Mouse (Mus musculus): Measurements from ENCODE around the gene Ptn. TPM values are rescaled to one million over a fixed set of nuclear protein-coding genes. Genes with fewer than 3 reads are reported as not detected.

Ptn gene
- polyA plus RNA-seq, 1 experiment from 2014 or later, result 540 TPM

DNA sequence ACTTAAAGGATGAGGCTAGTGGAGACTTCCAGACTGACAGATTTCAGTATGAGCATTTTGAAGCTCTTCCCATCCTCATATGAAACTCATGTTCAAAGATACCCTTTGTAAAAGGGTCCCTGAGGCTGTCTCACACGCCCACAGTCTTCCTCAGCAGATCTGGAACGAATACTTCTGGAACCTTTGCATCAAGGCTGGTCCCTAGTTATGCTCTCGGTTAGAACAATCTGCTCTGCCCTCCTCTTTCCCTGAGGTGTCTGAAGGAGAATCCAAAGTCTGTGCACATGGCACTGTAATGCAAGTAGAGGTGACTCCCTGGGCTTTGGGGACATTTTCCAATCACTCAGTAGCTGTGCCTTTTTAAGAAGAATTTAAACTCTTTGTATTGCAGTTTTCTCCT, 25.3 kb upstream of the Ptn start:
- WGBS, result 72% methylated on average over 3 of the region's 3 CpGs
- Histone ChIP-seq H3K4me1 (peaks cover 3% of the 10 kb centered on the region; the same call in 1 of the 2 replicates), H3K9me3 (no peaks in the 10 kb centered on the region), H3K36me3 (no peaks in the 10 kb centered on the region), H3K27me3 (no peaks in the 10 kb centered on the region), H3K27ac (replicated peaks) (peak overlapping the region; percentile 38), H3K4me2 (replicated peaks) (no peak overlapping the region), H3K4me3 (no peak overlapping the region), H3K9ac (replicated peaks) (no peak overlapping the region)
- peak; percentile 41; the same call in 1 of the 2 replicates for ATAC-seq (replicated peaks)

DNA sequence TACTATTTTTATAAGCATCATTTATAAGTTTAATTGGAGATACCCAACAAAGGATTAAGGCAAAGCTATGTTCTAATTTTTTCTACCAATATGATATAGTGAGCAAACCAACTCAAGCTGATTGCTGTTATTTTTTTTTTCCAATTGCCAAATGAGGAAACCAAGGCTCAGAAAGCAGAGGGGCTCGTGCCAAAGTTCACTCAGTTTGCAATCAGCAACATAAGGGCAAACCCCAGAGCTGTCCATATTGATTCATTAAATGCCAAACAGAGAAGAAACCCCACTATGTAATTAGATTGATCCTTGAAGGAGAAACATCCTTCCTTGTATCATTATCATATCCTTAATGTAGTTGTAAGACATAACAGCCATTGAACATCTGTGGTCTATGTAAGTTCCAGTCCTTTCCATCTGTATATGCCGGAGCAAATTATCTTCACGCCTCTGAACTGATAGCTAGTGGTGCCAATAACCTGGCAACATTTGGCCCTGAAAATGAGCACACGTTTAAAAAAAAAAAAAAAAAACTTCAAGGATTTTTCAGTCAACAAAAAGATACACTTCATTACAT, 24.8 kb upstream of the Ptn start:
- WGBS, result 60% methylated on average over 4 of the region's 4 CpGs
- ATAC-seq (replicated peaks), result peak; percentile 77
- no peak overlapping the region for H3K9ac ChIP-seq (replicated peaks)
- H3K4me2 ChIP-seq (replicated peaks), result no peak overlapping the region
- H3K27me3 ChIP-seq, result no peaks in the 10 kb centered on the region
- H3K36me3 ChIP-seq, result no peaks in the 10 kb centered on the region
- no peaks in the 10 kb centered on the region for H3K9me3 ChIP-seq
- H3K4me1 ChIP-seq, result peaks cover 3% of the 10 kb centered on the region; the same call in 1 of the 2 replicates
- H3K4me3 ChIP-seq, result no peak overlapping the region
- no peak overlapping the region for H3K27ac ChIP-seq (replicated peaks)

DNA sequence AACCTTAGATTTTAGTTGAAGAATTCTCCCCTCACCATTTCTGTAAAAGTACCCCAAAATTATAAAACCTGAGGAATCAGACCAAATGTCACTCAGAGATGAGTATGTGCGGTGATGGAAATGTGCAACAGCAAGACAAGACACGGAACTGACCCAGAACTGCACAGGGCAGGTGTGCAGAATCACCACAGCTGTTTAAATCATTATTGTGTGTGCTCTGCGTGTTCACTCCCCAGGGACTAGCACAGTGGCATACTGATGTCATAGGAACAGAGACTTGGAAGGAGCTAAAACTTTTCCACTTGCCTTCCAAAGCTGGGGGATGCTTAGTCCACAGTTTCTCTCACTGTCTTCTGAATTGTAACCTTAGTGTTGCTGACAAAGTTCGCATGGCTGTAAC, 22.7 kb upstream of the Ptn start:
- no peak for ATAC-seq (replicated peaks)
- Histone ChIP-seq H3K36me3 (no peaks in the 10 kb centered on the region), H3K4me2 (replicated peaks) (no peak overlapping the region), H3K4me1 (peaks cover 3% of the 10 kb centered on the region; the same call in 1 of the 2 replicates), H3K9ac (replicated peaks) (no peak overlapping the region), H3K9me3 (no peaks in the 10 kb centered on the region), H3K4me3 (no peak overlapping the region), H3K27me3 (no peaks in the 10 kb centered on the region), H3K27ac (replicated peaks) (no peak overlapping the region)
- WGBS, result 87% methylated on average over 4 of the region's 4 CpGs

DNA sequence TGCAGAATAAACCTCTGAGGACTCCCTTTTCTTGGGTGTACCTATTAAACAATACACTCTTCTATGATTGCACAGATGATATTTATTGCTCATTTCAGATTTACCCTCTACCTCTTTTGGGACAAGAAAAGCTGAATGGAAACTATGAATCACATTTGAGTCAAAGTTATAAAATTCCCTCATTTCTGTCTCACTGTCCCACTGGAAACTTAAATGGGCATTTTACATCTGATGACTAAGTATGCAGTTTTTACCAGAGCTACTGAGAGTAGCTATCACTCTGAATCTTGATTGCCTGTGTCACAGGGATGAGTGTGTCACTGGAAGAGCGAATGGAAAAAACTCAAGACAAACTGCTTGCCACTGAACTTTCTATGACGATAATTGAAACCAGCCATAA, 22.2 kb upstream of the Ptn start:
- no peak overlapping the region for H3K9ac ChIP-seq (replicated peaks)
- no peaks in the 10 kb centered on the region for H3K27me3 ChIP-seq
- WGBS, result 90% methylated on average over 2 of the region's 2 CpGs
- no peak overlapping the region for H3K4me3 ChIP-seq
- H3K36me3 ChIP-seq, result no peaks in the 10 kb centered on the region
- peaks cover 3% of the 10 kb centered on the region; the same call in 1 of the 2 replicates for H3K4me1 ChIP-seq
- H3K4me2 ChIP-seq (replicated peaks), result no peak overlapping the region
- no peak overlapping the region for H3K27ac ChIP-seq (replicated peaks)
- no peaks in the 10 kb centered on the region for H3K9me3 ChIP-seq
- no peak for ATAC-seq (replicated peaks)

DNA sequence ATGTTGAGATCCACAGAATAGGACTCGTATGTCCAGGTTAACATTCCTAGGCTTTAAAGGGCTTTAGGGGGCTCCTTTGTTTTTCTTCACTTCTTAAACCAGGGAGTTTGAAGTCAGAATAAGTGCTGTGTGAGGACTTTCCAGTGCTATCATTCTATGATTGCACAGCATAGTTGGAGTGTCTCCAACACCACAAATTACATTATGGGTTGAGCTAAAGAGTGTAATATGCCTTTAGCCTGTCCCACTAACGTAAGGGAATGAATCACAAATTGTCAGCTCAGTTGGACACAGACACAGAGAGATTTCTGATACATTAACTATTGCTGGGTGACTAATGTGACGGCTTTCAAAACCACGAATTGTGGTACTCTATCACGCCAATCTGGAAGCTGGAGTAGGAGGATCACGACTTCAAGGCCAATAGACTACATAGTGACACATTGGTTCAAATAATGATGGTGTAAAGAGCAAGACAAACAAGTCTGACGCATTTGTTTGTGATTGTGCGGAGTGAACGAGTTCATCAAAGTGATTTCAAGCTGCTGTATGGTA, 20.4 kb upstream of the Ptn start:
- no peaks in the 10 kb centered on the region for H3K36me3 ChIP-seq
- H3K4me3 ChIP-seq, result no peak overlapping the region
- H3K9ac ChIP-seq (replicated peaks), result no peak overlapping the region
- H3K9me3 ChIP-seq, result no peaks in the 10 kb centered on the region
- H3K4me2 ChIP-seq (replicated peaks), result no peak overlapping the region
- no peaks in the 10 kb centered on the region for H3K27me3 ChIP-seq
- no peak for ATAC-seq (replicated peaks)
- 79% methylated on average over 9 of the region's 9 CpGs for WGBS
- no peaks in the 10 kb centered on the region for H3K4me1 ChIP-seq
- H3K27ac ChIP-seq (replicated peaks), result no peak overlapping the region

DNA sequence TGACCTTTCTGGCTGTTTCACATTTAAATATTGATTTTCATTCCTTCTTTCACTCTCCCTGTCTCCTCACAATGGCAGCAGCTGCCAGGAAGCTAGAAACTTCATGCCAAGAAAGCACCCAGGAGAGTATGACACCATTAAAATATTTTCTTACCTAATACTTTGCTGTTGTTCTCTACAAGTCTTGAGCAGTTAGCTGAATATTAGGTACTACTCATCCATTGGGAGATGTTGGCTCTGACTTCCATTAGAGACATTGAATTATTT, 9.7 kb upstream of the Ptn start:
- Histone ChIP-seq H3K27ac (replicated peaks) (peak overlapping the region; percentile 79), H3K9me3 (no peaks in the 10 kb centered on the region), H3K9ac (replicated peaks) (no peak overlapping the region), H3K4me2 (replicated peaks) (no peak overlapping the region), H3K27me3 (no peaks in the 10 kb centered on the region), H3K4me3 (no peak overlapping the region), H3K36me3 (no peaks in the 10 kb centered on the region), H3K4me1 (peaks cover 36% of the 10 kb centered on the region)
- no peak for ATAC-seq (replicated peaks)

DNA sequence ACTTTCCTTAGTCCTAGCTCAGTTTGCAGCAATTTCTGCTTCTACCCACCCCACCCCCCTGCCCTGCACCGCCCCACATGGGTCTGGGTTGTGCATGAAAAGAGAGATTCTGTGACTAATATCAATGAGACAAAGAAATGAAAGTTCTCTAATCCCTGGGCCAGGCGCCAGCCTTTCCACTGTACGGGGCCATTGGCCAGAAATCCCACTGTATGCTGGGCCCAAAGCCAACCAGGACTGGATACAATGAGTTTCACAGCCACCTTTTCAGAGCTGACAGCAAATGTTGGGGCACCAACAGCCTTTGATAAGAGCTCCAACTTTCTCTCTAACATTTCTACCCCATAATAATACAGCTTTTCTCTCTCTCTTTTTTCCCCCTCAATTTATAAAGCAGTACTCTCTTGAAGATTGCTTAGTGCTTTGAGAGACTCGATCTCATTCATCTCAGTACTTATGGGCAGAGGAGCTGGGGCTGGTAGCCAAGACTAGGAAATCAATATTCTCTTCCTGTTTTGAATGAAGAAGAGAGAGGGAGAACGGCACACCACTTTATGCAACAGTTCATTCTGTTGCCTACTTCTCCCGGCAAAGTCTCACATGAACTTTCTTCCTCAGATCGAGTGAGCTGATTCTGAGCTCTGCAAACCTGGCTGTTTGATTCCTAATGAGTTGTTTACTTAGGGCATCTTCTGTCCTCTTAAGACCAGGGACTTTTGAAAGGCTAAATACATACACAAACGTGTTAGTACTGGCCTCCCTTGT, 9.2 kb upstream of the Ptn start:
- 9% methylated on average over 8 of the region's 8 CpGs for WGBS
- ATAC-seq (replicated peaks), result peak; percentile 96
- peak overlapping the region; percentile 79 for H3K27ac ChIP-seq (replicated peaks)
- no peaks in the 10 kb centered on the region for H3K9me3 ChIP-seq
- H3K4me2 ChIP-seq (replicated peaks), result no peak overlapping the region
- peaks cover 36% of the 10 kb centered on the region for H3K4me1 ChIP-seq
- H3K36me3 ChIP-seq, result no peaks in the 10 kb centered on the region
- H3K27me3 ChIP-seq, result no peaks in the 10 kb centered on the region
- no peak overlapping the region for H3K9ac ChIP-seq (replicated peaks)
- H3K4me3 ChIP-seq, result no peak overlapping the region

DNA sequence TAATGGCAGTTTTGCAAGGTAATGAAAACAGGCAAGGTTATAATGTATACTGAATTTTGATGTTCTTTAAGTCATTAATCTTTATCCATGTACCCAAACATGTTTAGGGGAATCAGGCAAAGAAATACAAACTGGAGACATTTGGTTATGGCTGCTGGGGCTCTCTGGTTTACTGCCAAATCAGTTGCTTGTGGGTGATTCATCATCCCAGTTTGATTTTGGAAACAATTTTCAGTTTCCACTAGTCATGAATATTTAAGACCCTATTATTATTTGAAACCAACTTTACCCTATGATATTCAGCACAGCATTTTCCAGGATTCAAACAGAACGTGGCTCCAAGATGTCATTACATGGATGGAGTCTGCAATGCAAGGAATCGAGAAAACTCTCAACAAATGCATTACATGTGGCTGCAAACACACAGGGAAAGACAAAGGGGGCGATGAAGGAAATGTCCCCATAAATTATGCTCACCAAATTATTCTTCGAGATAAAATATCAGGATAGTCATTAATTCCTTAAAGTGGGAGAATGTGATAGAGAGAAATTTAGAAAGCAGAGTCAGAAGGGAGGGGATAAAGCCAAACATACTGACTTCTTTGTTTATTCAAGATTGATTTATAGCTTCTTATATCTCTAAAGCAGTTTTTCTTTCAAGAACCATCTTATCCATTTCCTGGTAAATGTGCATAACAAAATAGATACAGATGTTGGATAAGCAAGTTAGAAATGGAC, 8.4 kb upstream of the Ptn start:
- 34% methylated on average over 4 of the region's 4 CpGs for WGBS
- Histone ChIP-seq H3K4me1 (peaks cover 36% of the 10 kb centered on the region), H3K4me2 (replicated peaks) (no peak overlapping the region), H3K27ac (replicated peaks) (peak overlapping the region; percentile 79), H3K9me3 (no peaks in the 10 kb centered on the region), H3K4me3 (no peak overlapping the region), H3K36me3 (no peaks in the 10 kb centered on the region), H3K27me3 (no peaks in the 10 kb centered on the region), H3K9ac (replicated peaks) (no peak overlapping the region)
- no peak for ATAC-seq (replicated peaks)

DNA sequence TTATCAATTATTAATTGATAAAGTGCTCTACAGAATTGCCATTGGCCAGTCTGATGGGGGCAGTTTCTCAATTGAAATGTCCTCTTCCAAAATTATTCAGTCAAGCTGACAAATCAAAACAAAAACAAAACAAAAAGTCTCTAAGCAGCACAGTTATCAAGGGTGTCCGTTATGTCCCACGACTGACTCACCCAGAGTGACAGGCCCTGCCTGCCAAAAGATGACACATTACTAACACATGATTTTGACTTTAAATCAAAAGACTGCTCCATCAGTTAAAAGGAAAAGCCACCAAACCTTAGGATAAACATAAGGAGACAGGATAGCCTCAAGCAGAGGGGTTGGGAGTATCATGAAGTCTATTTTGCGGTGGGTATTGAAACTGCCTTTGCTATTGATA, 6.6 kb upstream of the Ptn start:
- no peak for ATAC-seq (replicated peaks)
- H3K4me2 ChIP-seq (replicated peaks), result no peak overlapping the region
- H3K36me3 ChIP-seq, result no peaks in the 10 kb centered on the region
- peaks cover 36% of the 10 kb centered on the region for H3K4me1 ChIP-seq
- no peaks in the 10 kb centered on the region for H3K9me3 ChIP-seq
- H3K27ac ChIP-seq (replicated peaks), result no peak overlapping the region
- WGBS, result 82% methylated on average over 3 of the region's 3 CpGs
- no peak overlapping the region for H3K4me3 ChIP-seq
- no peaks in the 10 kb centered on the region for H3K27me3 ChIP-seq
- H3K9ac ChIP-seq (replicated peaks), result no peak overlapping the region

DNA sequence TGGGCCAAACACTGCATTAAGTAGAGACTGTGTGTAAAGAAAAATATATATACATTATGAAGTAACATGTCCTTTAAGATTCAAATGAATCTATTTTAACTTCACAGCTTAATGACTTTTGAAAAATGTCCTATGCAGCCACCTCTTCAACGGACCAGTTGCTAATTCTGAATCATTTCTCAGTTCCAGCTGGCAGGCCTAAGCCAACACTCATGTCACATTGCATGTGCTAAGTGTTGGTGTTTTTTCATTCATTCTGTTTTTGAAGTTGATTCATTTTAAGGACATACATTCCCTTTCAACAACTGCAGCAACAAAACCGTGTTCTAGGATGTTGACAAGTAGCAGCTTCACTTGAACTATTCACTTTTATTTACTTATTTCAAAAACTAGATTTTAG, 6.0 kb upstream of the Ptn start:
- Histone ChIP-seq H3K4me1 (peaks cover 41% of the 10 kb centered on the region), H3K4me2 (replicated peaks) (no peak overlapping the region), H3K27ac (replicated peaks) (no peak overlapping the region), H3K36me3 (no peaks in the 10 kb centered on the region), H3K9me3 (no peaks in the 10 kb centered on the region), H3K4me3 (no peak overlapping the region), H3K9ac (replicated peaks) (no peak overlapping the region), H3K27me3 (no peaks in the 10 kb centered on the region)
- WGBS, result 57% methylated on average over 2 of the region's 2 CpGs
- no peak for ATAC-seq (replicated peaks)

DNA sequence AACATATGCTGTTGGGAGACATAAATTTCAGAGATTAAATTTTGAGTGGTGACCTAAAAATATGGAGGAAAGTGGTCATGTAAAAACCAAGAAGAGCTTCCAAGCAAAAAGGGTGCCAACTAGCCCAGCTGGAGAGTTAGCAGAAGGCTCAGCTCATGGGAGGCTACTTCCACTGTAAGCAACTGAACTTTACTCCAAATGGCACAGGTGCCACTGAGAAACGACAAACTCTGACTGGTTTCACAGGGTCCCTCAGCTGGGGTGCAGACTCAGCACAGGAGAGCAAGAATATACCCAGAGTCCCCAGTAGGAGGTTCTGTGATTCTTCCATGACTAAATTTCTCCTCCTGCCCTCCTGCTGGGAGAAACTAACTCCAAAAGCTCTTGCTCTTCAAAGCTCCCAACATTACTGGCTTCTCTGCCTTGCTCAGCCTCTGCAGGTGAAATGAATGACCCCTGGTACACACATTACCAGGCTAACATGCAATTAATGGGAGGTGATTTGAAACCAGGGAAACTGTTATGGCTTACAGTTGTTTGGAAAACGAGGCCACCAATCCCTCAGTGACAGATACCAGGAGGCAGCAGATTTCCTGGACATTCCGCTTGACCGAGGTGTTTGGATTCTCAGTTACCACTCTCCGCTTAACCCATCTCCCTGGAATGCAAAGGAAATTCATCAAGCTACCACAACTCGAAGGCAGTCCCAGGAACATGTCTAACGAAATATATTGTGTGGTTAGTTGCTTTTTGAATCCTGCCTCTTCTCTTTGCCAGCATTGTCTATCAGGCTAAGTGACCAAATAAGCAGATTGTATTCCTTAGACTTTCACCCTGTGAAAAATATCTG, 2.9 kb upstream of the Ptn start:
- WGBS, result 84% methylated on average over 7 of the region's 7 CpGs
- no peaks in the 10 kb centered on the region for H3K9me3 ChIP-seq

More for the DNA sequence above, 2.9 kb upstream of the Ptn start:
- Histone ChIP-seq H3K4me2 (replicated peaks) (no peak overlapping the region), H3K4me1 (peaks cover 38% of the 10 kb centered on the region), H3K4me3 (no peak overlapping the region), H3K36me3 (no peaks in the 10 kb centered on the region), H3K27ac (replicated peaks) (no peak overlapping the region), H3K27me3 (no peaks in the 10 kb centered on the region), H3K9ac (replicated peaks) (no peak overlapping the region)
- ATAC-seq (replicated peaks), result no peak
